Mouse (Mus musculus) lung, postnatal 0 days (tissue): Measurements from ENCODE around the gene Bloc1s1.

ENCODE experiments used
- CTCF ChIP-seq: IDR thresholded peaks from 2 replicates; pipeline ENCODE4 v1.5.1; 2016; ENCODE audit warnings: antibody characterized with exemption, mild to moderate bottlenecking
- EP300 ChIP-seq: IDR thresholded peaks from 2 replicates; pipeline ENCODE4 v1.6.1; 2016; ENCODE audit warnings: antibody characterized with exemption, mild to moderate bottlenecking, control low read depth

GRCm38 (mm10) chr10:128918246-128918645 is 5.6 kb downstream of the Bloc1s1 start:
- TF ChIP-seq CTCF = no peak
- TF ChIP-seq EP300 = no peak
